Mouse (Mus musculus): ENCODE measurements at regions not wholly inside any gene's neighbourhood (a gene's known extent, or its start where the extent isn't known, plus 50 kb on each side); places are given as distances from the start of the nearest gene placed in this dataset.

DNA sequence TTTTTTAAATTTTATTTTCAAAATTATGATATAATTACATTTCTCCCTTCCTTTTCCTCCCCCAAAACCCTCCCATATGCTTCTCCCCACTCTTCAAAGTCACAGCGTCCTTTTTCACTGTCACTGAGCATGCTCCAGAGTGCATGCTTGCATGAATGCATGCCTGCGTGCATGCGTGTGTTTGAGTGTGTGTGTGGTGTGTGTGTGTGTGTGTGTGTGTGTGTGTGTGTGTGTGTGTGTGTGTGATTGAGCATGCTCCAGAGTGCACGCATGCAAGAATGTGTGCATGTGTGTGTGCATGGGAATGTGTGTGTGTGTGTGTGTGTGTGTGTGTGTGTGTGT, 101.6 kb upstream of the Kitl start:
- no peaks in the 10 kb centered on the region for H3K27me3 ChIP-seq (replicated peaks; ENCODE audit: control insufficient read depth, insufficient read depth, low read length)
- DNase-seq, result no peak
- no peak overlapping the region; the same call in 1 of the 2 replicates for H3K4me3 ChIP-seq (ENCODE audit: insufficient read depth, low read depth, low read length)
- 38% methylated on average over 4 of the region's 4 CpGs for WGBS
- peaks cover 3% of the 10 kb centered on the region for H3K4me1 ChIP-seq (ENCODE audit: control insufficient read depth, insufficient read depth, low read length)
- no peak overlapping the region; the same call in 1 of the 2 replicates for H3K27ac ChIP-seq (ENCODE audit: insufficient read depth, low read depth, low read length)
- TF ChIP-seq POLR2A (IDR thresholded peaks at IDR 0.05; ENCODE audit: low read depth, low read length) (no peak), CTCF (conservative IDR thresholded peaks at IDR 0.05; ENCODE audit: insufficient read depth, insufficient read length, low read depth, low read length) (no peak)
- H3K36me3 ChIP-seq (ENCODE audit: control insufficient read depth, insufficient read depth, low read length), result no peaks in the 10 kb centered on the region

DNA sequence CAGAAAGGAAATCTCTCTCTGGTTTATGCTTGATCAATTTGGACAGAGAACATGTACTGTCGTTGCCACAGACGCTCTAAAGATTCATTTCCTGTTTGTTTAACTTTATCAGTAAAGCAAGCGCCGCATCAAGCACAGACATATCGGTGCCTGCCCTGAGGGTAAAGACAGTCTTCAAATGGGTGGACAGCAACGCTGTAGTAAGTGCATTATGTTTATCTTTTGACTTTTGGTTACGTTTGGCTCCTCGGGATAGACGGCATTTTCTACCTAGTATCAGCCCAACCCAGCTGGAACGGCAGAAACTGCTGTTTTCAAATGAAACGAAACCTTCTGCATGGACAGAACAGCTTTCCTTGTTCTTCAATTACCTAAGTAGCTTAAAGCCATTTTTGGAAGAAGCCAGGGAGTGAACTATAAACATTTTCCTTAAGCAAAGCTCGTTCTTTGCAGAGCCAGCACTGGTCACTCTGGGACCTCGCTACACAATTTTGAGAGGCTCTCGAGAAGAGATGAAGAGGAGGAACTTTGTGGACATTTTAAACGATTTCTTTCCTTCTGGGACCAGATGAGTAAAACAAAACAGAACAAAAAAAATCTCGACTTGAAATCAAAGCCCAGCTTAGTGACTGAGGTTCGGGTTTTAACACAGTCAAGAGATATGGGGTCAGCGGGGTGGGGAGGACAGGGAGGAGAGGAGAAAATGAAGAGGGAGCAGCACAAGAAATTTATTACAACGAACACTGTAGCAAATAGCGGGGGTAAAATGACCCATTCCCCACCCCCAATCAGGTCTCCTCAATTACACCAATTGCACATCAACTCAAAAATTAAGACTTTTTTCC, 102.2 kb upstream of the Kitl start:
- H3K4me3 ChIP-seq (ENCODE audit: insufficient read depth, low read depth, low read length), result peak overlapping the region; percentile 73
- H3K4me1 ChIP-seq (ENCODE audit: control insufficient read depth, insufficient read depth, low read length), result peaks cover 3% of the 10 kb centered on the region
- no peaks in the 10 kb centered on the region for H3K27me3 ChIP-seq (replicated peaks; ENCODE audit: control insufficient read depth, insufficient read depth, low read length)
- DNase-seq, result peak; percentile 38
- H3K36me3 ChIP-seq (ENCODE audit: control insufficient read depth, insufficient read depth, low read length), result no peaks in the 10 kb centered on the region
- no peak for TF ChIP-seq POLR2A (IDR thresholded peaks at IDR 0.05; ENCODE audit: low read depth, low read length)
- TF ChIP-seq CTCF (conservative IDR thresholded peaks at IDR 0.05; ENCODE audit: insufficient read depth, insufficient read length, low read depth, low read length), result no peak
- 8% methylated on average over 20 of the region's 20 CpGs for WGBS
- H3K27ac ChIP-seq (ENCODE audit: insufficient read depth, low read depth, low read length), result no peak overlapping the region; the same call in 1 of the 2 replicates

- Histone ChIP-seq H3K36me3 (ENCODE audit: control insufficient read depth, insufficient read depth, low read length) (no peaks in the 10 kb centered on the region), H3K4me1 (ENCODE audit: control insufficient read depth, insufficient read depth, low read length) (peaks cover 3% of the 10 kb centered on the region), H3K4me3 (ENCODE audit: insufficient read depth, low read depth, low read length) (no peak overlapping the region), H3K27ac (ENCODE audit: insufficient read depth, low read depth, low read length) (no peak overlapping the region), H3K27me3 (replicated peaks; ENCODE audit: control insufficient read depth, insufficient read depth, low read length) (no peaks in the 10 kb centered on the region)
- WGBS, result 74% methylated on average over 4 of the region's 4 CpGs
- no peak for DNase-seq
- no peak for TF ChIP-seq POLR2A (IDR thresholded peaks at IDR 0.05; ENCODE audit: low read depth, low read length)
- TF ChIP-seq CTCF (conservative IDR thresholded peaks at IDR 0.05; ENCODE audit: insufficient read depth, insufficient read length, low read depth, low read length), result no peak
Observed at GRCm38 (mm10) chr10:99910011-99910723, 105.3 kb upstream of the Kitl start.

- H3K4me1 ChIP-seq (ENCODE audit: control insufficient read depth, insufficient read depth, low read length), result no peaks in the 10 kb centered on the region
- no peak overlapping the region for H3K27ac ChIP-seq (ENCODE audit: insufficient read depth, low read depth, low read length)
- no peak for DNase-seq
- 98% methylated on average over 4 of the region's 4 CpGs for WGBS
- no peak overlapping the region for H3K4me3 ChIP-seq (ENCODE audit: insufficient read depth, low read depth, low read length)
- no peaks in the 10 kb centered on the region for H3K27me3 ChIP-seq (replicated peaks; ENCODE audit: control insufficient read depth, insufficient read depth, low read length)
- TF ChIP-seq CTCF (conservative IDR thresholded peaks at IDR 0.05; ENCODE audit: insufficient read depth, insufficient read length, low read depth, low read length) (no peak), POLR2A (IDR thresholded peaks at IDR 0.05; ENCODE audit: low read depth, low read length) (no peak)
- H3K36me3 ChIP-seq (ENCODE audit: control insufficient read depth, insufficient read depth, low read length), result no peaks in the 10 kb centered on the region
Observed at GRCm38 (mm10) chr10:99908044-99908443, 107.4 kb upstream of the Kitl start.

DNA sequence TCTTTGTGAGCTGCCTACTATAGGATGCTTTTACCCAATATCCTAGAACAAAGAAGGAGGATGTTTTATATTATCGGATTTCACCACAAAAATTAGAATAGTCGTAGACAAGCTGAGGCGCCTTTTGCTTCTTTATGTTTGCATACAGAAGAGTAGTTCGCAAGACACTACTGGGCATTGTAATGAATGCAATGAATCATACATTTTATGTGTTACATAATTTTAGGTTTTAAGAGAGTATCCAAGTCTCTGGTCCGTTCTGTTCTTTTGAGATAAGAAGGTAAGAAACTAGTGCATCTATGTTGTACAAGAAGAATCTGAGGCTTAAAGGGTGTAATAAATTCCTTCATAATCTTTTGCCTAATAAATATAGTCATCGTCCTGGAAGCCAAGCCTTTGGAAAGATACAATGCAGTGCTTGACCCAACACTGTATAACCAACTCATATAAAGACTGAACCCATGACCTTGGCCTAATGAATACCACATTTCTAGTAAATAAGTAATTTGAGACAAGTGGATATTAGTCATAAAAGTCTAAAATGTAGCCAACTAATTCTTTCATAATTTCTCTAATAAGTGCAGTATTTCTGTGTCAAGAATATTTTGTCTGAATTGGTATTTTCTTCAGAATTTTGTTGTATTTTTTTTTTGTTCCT, 108.5 kb upstream of the Kitl start:
- no peak for DNase-seq
- Histone ChIP-seq H3K36me3 (ENCODE audit: control insufficient read depth, insufficient read depth, low read length) (no peaks in the 10 kb centered on the region), H3K4me3 (ENCODE audit: insufficient read depth, low read depth, low read length) (no peak overlapping the region), H3K4me1 (ENCODE audit: control insufficient read depth, insufficient read depth, low read length) (no peaks in the 10 kb centered on the region), H3K27ac (ENCODE audit: insufficient read depth, low read depth, low read length) (no peak overlapping the region), H3K27me3 (replicated peaks; ENCODE audit: control insufficient read depth, insufficient read depth, low read length) (no peaks in the 10 kb centered on the region)
- TF ChIP-seq POLR2A (IDR thresholded peaks at IDR 0.05; ENCODE audit: low read depth, low read length), result no peak
- no peak for TF ChIP-seq CTCF (conservative IDR thresholded peaks at IDR 0.05; ENCODE audit: insufficient read depth, insufficient read length, low read depth, low read length)
- 82% methylated on average over 6 of the region's 6 CpGs for WGBS

DNA sequence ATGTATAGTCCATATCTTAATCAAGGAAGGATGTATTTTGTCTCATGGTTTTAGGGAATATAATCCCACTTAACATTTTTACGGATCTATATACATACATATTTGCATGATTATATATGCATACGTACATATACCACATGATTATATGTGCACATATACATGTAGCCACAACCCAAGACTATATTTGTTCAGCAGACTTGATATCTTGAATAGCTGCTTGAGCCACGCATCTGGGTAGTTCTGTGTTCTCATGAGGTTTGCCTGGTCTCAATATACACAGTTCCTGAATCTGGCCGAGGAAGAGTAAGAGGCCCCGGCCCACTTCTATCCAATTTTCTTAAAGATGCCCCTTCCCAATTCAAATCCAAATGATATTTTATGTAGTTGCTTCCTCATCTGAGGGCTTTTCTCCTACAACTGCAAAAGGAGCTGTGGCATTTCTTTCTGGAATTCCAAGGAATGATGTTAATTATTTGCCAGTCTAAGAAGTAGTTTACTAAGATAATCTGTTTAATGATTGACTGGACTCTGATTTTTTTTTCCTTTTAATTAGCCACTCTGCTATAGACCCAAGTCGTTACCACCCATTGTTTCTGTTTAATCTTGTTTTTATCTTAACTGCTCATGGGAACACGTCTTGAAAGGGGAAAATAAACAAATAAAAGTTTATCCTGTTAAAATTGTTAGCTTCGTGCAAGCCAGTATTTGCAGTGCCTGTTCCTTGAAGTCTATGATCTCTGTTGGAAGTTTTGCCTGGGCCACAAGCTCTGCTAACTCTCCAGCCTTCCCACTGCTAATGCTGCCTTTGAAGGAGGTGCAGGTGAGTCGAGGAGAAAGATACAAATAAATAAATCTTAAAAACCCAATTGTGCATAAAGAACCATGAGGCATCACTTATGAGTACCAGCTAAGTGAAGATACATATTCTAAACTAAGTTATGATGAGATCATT, 112.9 kb upstream of the Kitl start:
- peak; percentile 66 for DNase-seq
- H3K36me3 ChIP-seq (ENCODE audit: control insufficient read depth, insufficient read depth, low read length), result no peaks in the 10 kb centered on the region
- H3K4me3 ChIP-seq (ENCODE audit: insufficient read depth, low read depth, low read length), result no peak overlapping the region
- no peaks in the 10 kb centered on the region for H3K27me3 ChIP-seq (replicated peaks; ENCODE audit: control insufficient read depth, insufficient read depth, low read length)
- 46% methylated on average over 9 of the region's 9 CpGs for WGBS
- no peak for TF ChIP-seq CTCF (conservative IDR thresholded peaks at IDR 0.05; ENCODE audit: insufficient read depth, insufficient read length, low read depth, low read length)
- no peak for TF ChIP-seq POLR2A (IDR thresholded peaks at IDR 0.05; ENCODE audit: low read depth, low read length)
- peaks cover 5% of the 10 kb centered on the region; the same call in 1 of the 2 replicates for H3K4me1 ChIP-seq (ENCODE audit: control insufficient read depth, insufficient read depth, low read length)
- H3K27ac ChIP-seq (ENCODE audit: insufficient read depth, low read depth, low read length), result no peak overlapping the region
